Comparison of ENCODE assay signal across 30 mouse cellular contexts in genomic region chr13:71481205-71481604, GRCm38 (mm10).
"Had no signal": no experiment of that assay in that cellular context is flagged by ENCODE, and none has a peak within 500 bp of the region (broad histone marks: within the 10 kb centered on the region; RNA-seq: fewer than 3 reads in every experiment).

No protein-coding gene starts in this region.

- H3K36me3 ChIP-seq: limb, embryonic 10.5 days; limb, embryonic 12.5 days; limb, embryonic 13.5 days; limb, embryonic 15.5 days; liver, embryonic 12.5 days; liver, embryonic 13.5 days; liver, embryonic 15.5 days; lung, embryonic 15.5 days; midbrain, embryonic 10.5 days; midbrain, embryonic 12.5 days; midbrain, embryonic 13.5 days; midbrain, embryonic 15.5 days; neural tube, embryonic 12.5 days had no signal

- H3K27me3 ChIP-seq: limb, embryonic 12.5 days; limb, embryonic 13.5 days; limb, embryonic 15.5 days; liver, embryonic 12.5 days; liver, embryonic 13.5 days; liver, embryonic 15.5 days; lung, embryonic 15.5 days; megakaryocyte, embryonic 14.5 days; midbrain, embryonic 12.5 days; midbrain, embryonic 13.5 days; midbrain, embryonic 15.5 days; neural tube, embryonic 12.5 days had no signal

- H3K4me1 ChIP-seq: limb, embryonic 10.5 days; limb, embryonic 12.5 days; limb, embryonic 13.5 days; limb, embryonic 15.5 days; liver, embryonic 12.5 days; liver, embryonic 13.5 days; liver, embryonic 15.5 days; lung, embryonic 15.5 days; megakaryocyte, embryonic 14.5 days; midbrain, embryonic 10.5 days; midbrain, embryonic 12.5 days; midbrain, embryonic 13.5 days; midbrain, embryonic 15.5 days; neural tube, embryonic 12.5 days had no signal

- H3K4me2 ChIP-seq: limb, embryonic 12.5 days; limb, embryonic 13.5 days; limb, embryonic 15.5 days; liver, embryonic 11.5 days; liver, embryonic 12.5 days; liver, embryonic 13.5 days; liver, embryonic 15.5 days; lung, embryonic 14.5 days; lung, embryonic 15.5 days; midbrain, embryonic 11.5 days; midbrain, embryonic 12.5 days; midbrain, embryonic 13.5 days; midbrain, embryonic 15.5 days; neural tube, embryonic 12.5 days had no signal

- DNase-seq: left cerebral cortex, postnatal 4 days; liver; liver, embryonic 13.5 days; liver, postnatal 0 days; lung, adult 18-20 months; lung, adult 2 months; lung, embryonic 14.5 days; lung, postnatal 10 days; lung, postnatal 14 days; lung, postnatal 36 days; lung, postnatal 4 days; midbrain, embryonic 14.5 days had no signal

- H3K9ac ChIP-seq: limb, embryonic 12.5 days; limb, embryonic 13.5 days; limb, embryonic 15.5 days; liver, embryonic 12.5 days; liver, embryonic 13.5 days; liver, embryonic 14.5 days; liver, embryonic 15.5 days; liver, postnatal 0 days; lung, embryonic 14.5 days; lung, embryonic 15.5 days; midbrain, embryonic 12.5 days; midbrain, embryonic 13.5 days; midbrain, embryonic 15.5 days; neural tube, embryonic 12.5 days had no signal

- H3K9me3 ChIP-seq: limb, embryonic 10.5 days; limb, embryonic 12.5 days; limb, embryonic 13.5 days; limb, embryonic 15.5 days; liver, embryonic 12.5 days; liver, embryonic 13.5 days; liver, embryonic 15.5 days; lung, embryonic 15.5 days; midbrain, embryonic 10.5 days; midbrain, embryonic 12.5 days; midbrain, embryonic 13.5 days; midbrain, embryonic 15.5 days; neural tube, embryonic 12.5 days had no signal

- H3K4me3 ChIP-seq: limb, embryonic 10.5 days; limb, embryonic 12.5 days; limb, embryonic 13.5 days; limb, embryonic 15.5 days; liver, embryonic 12.5 days; liver, embryonic 13.5 days; liver, embryonic 15.5 days; lung, embryonic 15.5 days; megakaryocyte, embryonic 14.5 days; midbrain, embryonic 10.5 days; midbrain, embryonic 12.5 days; midbrain, embryonic 13.5 days; midbrain, embryonic 15.5 days; myocyte; neural tube, embryonic 12.5 days had no signal

- H3K27ac ChIP-seq: limb, embryonic 10.5 days; limb, embryonic 12.5 days; limb, embryonic 13.5 days; limb, embryonic 15.5 days; liver, embryonic 12.5 days; liver, embryonic 13.5 days; liver, embryonic 14.5 days; liver, embryonic 15.5 days; lung, embryonic 15.5 days; macrophage; midbrain, embryonic 10.5 days; midbrain, embryonic 12.5 days; midbrain, embryonic 13.5 days; midbrain, embryonic 15.5 days; neural tube, embryonic 12.5 days had no signal
